Mouse (Mus musculus) left cerebral cortex, adult 2 months (tissue): ENCODE measurements at regions not wholly inside any gene's neighbourhood (a gene's known extent, or its start where the extent isn't known, plus 50 kb on each side); places are given as distances from the start of the nearest gene placed in this dataset.

Experiments
- DNase-seq, 2 experiments: peaks; one replicate each; pipeline ENCODE4 v3.0.0; 2021 to 2022; ENCODE audit warnings: low spot score in 2 of 2, mixed read lengths in 1 of 2; ENCODE audit errors: extremely low spot score in 1 of 2
- H3K27ac ChIP-seq: fragments of 200-600 bp; 2 replicates; pipeline ENCODE4 v1.8.1; 2022
- H3K4me3 ChIP-seq: fragments of 200-600 bp; 2 replicates; pipeline ENCODE4 v1.8.1; 2022
- CTCF ChIP-seq: fragments of 200-600 bp; IDR thresholded peaks from 2 replicates; pipeline ENCODE4 v1.8.1; 2022; ENCODE audit warnings: antibody characterized with exemption, mild to moderate bottlenecking, moderate library complexity
- intact Hi-C: fragments of 180-260 bp; cut with DNase I; formaldehyde crosslinking; loops from one replicate; pipeline ENCODE4 v1.15.1; 2025

- intact Hi-C loops = loop anchor here (5.0 kb wide), 1 partner anchor 97 kb away; no protein-coding TSS in a partner anchor
- Histone ChIP-seq H3K4me3 (no peak overlapping the region), H3K27ac (no peak overlapping the region)
- no peak for DNase-seq
- no peak for TF ChIP-seq CTCF
These were observed 630.3 kb upstream of the Fam160b2 start for GRCm38 (mm10) chr14:71229955-71230354.

- TF ChIP-seq CTCF = no peak
- DNase-seq = no peak
- intact Hi-C loops = no loop called here
- Histone ChIP-seq H3K4me3 (no peak overlapping the region), H3K27ac (no peak overlapping the region)
These were observed 629.3 kb upstream of the Fam160b2 start for GRCm38 (mm10) chr14:71228894-71229446.

- Histone ChIP-seq H3K27ac (no peak overlapping the region), H3K4me3 (no peak overlapping the region)
- no peak for DNase-seq
- TF ChIP-seq CTCF = no peak
- intact Hi-C loops = no loop called here
These were observed 617.4 kb upstream of the Fam160b2 start for GRCm38 (mm10) chr14:71217041-71217440.

GRCm38 (mm10) chr14:71211359-71211978 lies 611.8 kb upstream of the Fam160b2 start:
- intact Hi-C loops = no loop called here
- TF ChIP-seq CTCF = no peak

GRCm38 (mm10) chr14:71203459-71203858 lies 603.8 kb upstream of the Fam160b2 start:
- H3K27ac ChIP-seq = no peak overlapping the region
- no peak for TF ChIP-seq CTCF
- H3K4me3 ChIP-seq = no peak overlapping the region
- no peak for DNase-seq
- intact Hi-C loops = loop anchor here (5.0 kb wide), 1 partner anchor 1199 kb away; no protein-coding TSS in a partner anchor

More at GRCm38 (mm10) chr14:71211359-71211978, 611.8 kb upstream of the Fam160b2 start:
- Histone ChIP-seq H3K4me3 (no peak overlapping the region), H3K27ac (no peak overlapping the region)
- no peak for DNase-seq

GRCm38 (mm10) chr14:71200917-71201316 lies 601.3 kb upstream of the Fam160b2 start:
- no peak overlapping the region for H3K27ac ChIP-seq
- DNase-seq = no peak
- H3K4me3 ChIP-seq = no peak overlapping the region
- TF ChIP-seq CTCF = no peak
- intact Hi-C loops = loop anchor here (5.0 kb wide), 1 partner anchor 1201 kb away; no protein-coding TSS in a partner anchor

- DNase-seq = no peak
- Histone ChIP-seq H3K27ac (no peak overlapping the region), H3K4me3 (no peak overlapping the region)
- intact Hi-C loops = no loop called here
- TF ChIP-seq CTCF = no peak
These were observed 599.7 kb upstream of the Fam160b2 start for GRCm38 (mm10) chr14:71199178-71199879.

GRCm38 (mm10) chr14:71194219-71194618 lies 594.6 kb upstream of the Fam160b2 start:
- intact Hi-C loops = no loop called here
- DNase-seq = no peak
- no peak overlapping the region for H3K4me3 ChIP-seq
- no peak for TF ChIP-seq CTCF
- no peak overlapping the region for H3K27ac ChIP-seq

GRCm38 (mm10) chr14:71192486-71192885 lies 592.9 kb upstream of the Fam160b2 start:
- Histone ChIP-seq H3K27ac (no peak overlapping the region), H3K4me3 (no peak overlapping the region)
- no peak for DNase-seq
- no peak for TF ChIP-seq CTCF
- intact Hi-C loops = no loop called here

- intact Hi-C loops = no loop called here
- DNase-seq = no peak
- no peak overlapping the region for H3K4me3 ChIP-seq
- TF ChIP-seq CTCF = no peak
- no peak overlapping the region for H3K27ac ChIP-seq
These were observed 589.7 kb upstream of the Fam160b2 start for GRCm38 (mm10) chr14:71189360-71189759.

GRCm38 (mm10) chr14:71177341-71177740 lies 577.7 kb upstream of the Fam160b2 start:
- TF ChIP-seq CTCF = no peak
- Histone ChIP-seq H3K4me3 (no peak overlapping the region), H3K27ac (no peak overlapping the region)
- intact Hi-C loops = no loop called here
- no peak for DNase-seq

- intact Hi-C loops = no loop called here
- Histone ChIP-seq H3K4me3 (no peak overlapping the region), H3K27ac (no peak overlapping the region)
- no peak for DNase-seq
- TF ChIP-seq CTCF = no peak
These were observed 574.5 kb upstream of the Fam160b2 start for GRCm38 (mm10) chr14:71174175-71174574.

GRCm38 (mm10) chr14:71159556-71159955 lies 559.9 kb upstream of the Fam160b2 start:
- no peak for TF ChIP-seq CTCF
- intact Hi-C loops = no loop called here
- Histone ChIP-seq H3K27ac (no peak overlapping the region), H3K4me3 (no peak overlapping the region)
- DNase-seq = no peak
